Comparison of ENCODE assay signal across 1 mouse cellular context in the genomic region with DNA sequence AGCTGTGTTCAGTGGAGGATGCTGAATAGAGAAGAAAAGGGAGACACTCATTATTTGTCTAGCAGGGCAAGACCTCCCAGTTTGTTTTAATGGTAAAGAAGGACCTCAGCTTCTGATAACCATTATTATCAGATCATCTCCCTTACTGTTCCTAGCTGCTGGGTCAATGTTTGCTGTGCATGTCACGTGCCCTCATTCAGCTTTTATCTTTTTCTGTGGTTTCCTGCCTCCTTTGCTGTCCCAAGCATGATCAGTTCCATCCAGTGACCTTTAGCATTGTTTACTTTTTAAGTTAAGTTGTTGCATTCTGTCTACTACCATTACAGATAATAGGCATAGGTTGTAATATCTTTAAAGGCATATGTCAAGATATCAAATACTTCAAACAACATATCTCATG.
TF ChIP-seq lines count a peak whose summit lies in the region.

No protein-coding gene starts in this region.

TF ChIP-seq in MEL, 35 proteins besides CTCF, POLR2A, EP300 and RAD21:
- TF ChIP-seq SMC3 (IDR thresholded peaks at IDR 0.05; ENCODE audit: low read depth, low read length) (no peak), GABPA (IDR thresholded peaks at IDR 0.05; ENCODE audit: low read depth, low read length) (no peak), SIN3A (IDR thresholded peaks at IDR 0.05; ENCODE audit: low read length) (no peak), MYC (IDR thresholded peaks at IDR 0.05; ENCODE audit: low read depth, low read length) (no peak), ETS1 (IDR thresholded peaks at IDR 0.05; ENCODE audit: low read depth, low read length) (no peak), USF1 (IDR thresholded peaks at IDR 0.05; ENCODE audit: low read depth, low read length) (peak; percentile 84), MEF2A (IDR thresholded peaks at IDR 0.05; ENCODE audit: extremely low read depth, insufficient replicate concordance, low read depth, low read length, poor library complexity, severe bottlenecking) (no peak), BHLHE40 (IDR thresholded peaks at IDR 0.05; ENCODE audit: borderline replicate concordance, low read depth, low read length) (peak; percentile 76), MYB (IDR thresholded peaks at IDR 0.05; ENCODE audit: low read depth, low read length) (no peak), USF2 (IDR thresholded peaks at IDR 0.05; ENCODE audit: borderline replicate concordance in 1 of 2, insufficient read depth in 1 of 2, low read depth in 1 of 2, low read length in 2 of 2) (0 out of 4 replicates have a peak, but pooled peaks of 1 of the 2 experiments have one; percentile 36), JUND (IDR thresholded peaks at IDR 0.05; ENCODE audit: low read depth, low read length) (no peak), GATA1 (IDR thresholded peaks at IDR 0.05; ENCODE audit: low read depth, low read length) (peak; percentile 31; the same call in 1 of the 2 replicates), MAX (IDR thresholded peaks at IDR 0.05; ENCODE audit: low read length) (0 out of 2 replicates have a peak, but pooled peaks have one; percentile 32), ZC3H11A (IDR thresholded peaks at IDR 0.05; ENCODE audit: low read depth, low read length) (no peak), HCFC1 (IDR thresholded peaks at IDR 0.05; ENCODE audit: low read depth, low read length) (no peak), TAL1 (IDR thresholded peaks at IDR 0.05; ENCODE audit: low read length) (no peak)
